Mouse (Mus musculus): ENCODE data around the gene Bcl2l1.

DNA sequence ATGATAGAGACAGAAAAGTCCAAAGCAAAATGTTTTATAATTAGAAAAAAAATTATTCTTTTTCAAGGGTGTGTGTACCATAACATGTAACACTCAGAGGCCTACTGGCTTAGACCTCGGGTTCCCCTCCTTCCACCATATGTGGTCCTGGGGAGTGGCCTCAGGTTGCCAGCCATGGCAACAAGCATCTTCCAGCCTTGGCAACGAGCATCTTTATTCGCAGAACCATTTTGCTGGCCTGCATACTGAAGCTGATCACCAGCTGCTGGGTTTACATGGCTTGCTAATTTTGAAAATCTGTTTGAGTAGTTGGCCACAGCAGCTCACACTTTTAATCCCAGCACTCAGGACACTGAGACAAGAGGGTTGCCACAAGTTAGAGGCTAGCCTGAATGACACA is 55.5 kb downstream of the Bcl2l1 start:
- TF ChIP-seq CTCF (IDR thresholded peaks at IDR 0.05; ENCODE audit: control insufficient read depth, insufficient read depth, low read length) (no peak), POLR2A (IDR thresholded peaks at IDR 0.05; ENCODE audit: borderline replicate concordance, control insufficient read depth, low read depth, low read length) (no peak)

All from bone marrow, adult 2 months (tissue).